Mouse (Mus musculus): ENCODE data around the gene Mgll.

- TF ChIP-seq POLR2A (IDR thresholded peaks at IDR 0.05; ENCODE audit: low read depth, low read length) (no peak), CTCF (conservative IDR thresholded peaks at IDR 0.05; ENCODE audit: insufficient read depth, insufficient read length, low read depth, low read length) (no peak)
Measured at GRCm38 (mm10) chr6:88718033-88718725, 6.0 kb upstream of the Mgll start.

Measured in kidney, adult 2 months (tissue).